Mouse (Mus musculus) megakaryocyte, embryonic 14.5 days (primary cell): ENCODE results near the gene Lrrc7.

Experiments
- FLI1 ChIP-seq: IDR thresholded peaks from 2 replicates; pipeline ENCODE4 v1.6.1; 2012; ENCODE audit warnings: low read length, inconsistent platforms, mixed read lengths
- GATA1 ChIP-seq: IDR thresholded peaks from 3 replicates; pipeline ENCODE4 v1.6.1; 2012; ENCODE audit warnings: mixed read lengths, low read length, inconsistent platforms, borderline replicate concordance

DNA sequence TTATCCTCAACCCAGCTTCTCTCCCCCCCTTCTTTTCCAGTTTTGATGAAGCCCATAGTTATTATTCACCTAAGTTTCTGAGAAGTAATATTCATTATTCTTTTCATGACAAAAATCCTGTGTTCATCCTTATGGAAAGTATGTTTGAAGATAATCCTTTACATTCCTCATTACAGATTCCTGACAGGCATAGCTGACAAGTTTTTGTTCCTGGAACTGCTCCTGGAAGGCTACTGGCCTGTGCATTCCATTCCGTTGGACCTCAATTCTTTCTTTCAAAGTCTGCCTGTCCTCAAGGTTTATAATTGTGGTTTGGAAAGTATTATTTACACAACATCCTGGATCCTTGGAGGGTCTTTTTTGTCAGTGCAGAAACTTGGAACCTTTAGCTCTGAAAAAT is 45.0 kb upstream of the Lrrc7 start:
- TF ChIP-seq GATA1 (no peak), FLI1 (no peak)
